ENCODE assay signal across 17 mouse cellular contexts in genomic region chr10:75053655-75054054, GRCm38 (mm10). TPM values are rescaled to one million over a fixed set of nuclear protein-coding genes. Genes with fewer than 3 reads are reported as not detected.
DNase-seq lines count a peak whose midpoint lies in the region; ATAC-seq lines count a peak whose summit lies in the region.
"Had no signal": no experiment of that assay in that cellular context is flagged by ENCODE, and none has a peak within 500 bp of the region (broad histone marks: within the 10 kb centered on the region; RNA-seq: fewer than 3 reads in every experiment).

No protein-coding gene starts in this region.

- no peak overlapping the region for H3K4me2 ChIP-seq in liver, embryonic 11.5 days
- no peak overlapping the region for H3K4me2 ChIP-seq in liver, embryonic 12.5 days
- H3K4me2 ChIP-seq in liver, embryonic 16.5 days (ENCODE audit: low read depth, low read length): no peak overlapping the region
- no peak overlapping the region for H3K4me2 ChIP-seq in midbrain, embryonic 15.5 days
- H3K4me2 ChIP-seq: embryonic facial prominence, embryonic 13.5 days; forebrain, embryonic 12.5 days; heart, embryonic 11.5 days; heart, embryonic 15.5 days had no signal

- no peaks in the 10 kb centered on the region for H3K27me3 ChIP-seq in liver, embryonic 11.5 days (replicated peaks; ENCODE audit: control insufficient read depth, insufficient read depth, low read length)
- H3K27me3 ChIP-seq in liver, embryonic 12.5 days (replicated peaks): peaks cover 18% of the 10 kb centered on the region
- no peaks in the 10 kb centered on the region for H3K27me3 ChIP-seq in liver, embryonic 16.5 days (ENCODE audit: control insufficient read depth, insufficient read depth, low read depth, low read length)
- H3K27me3 ChIP-seq in midbrain, embryonic 15.5 days (replicated peaks): no peaks in the 10 kb centered on the region
- H3K27me3 ChIP-seq: embryonic facial prominence, embryonic 13.5 days; forebrain, embryonic 12.5 days had no signal

- H3K9ac ChIP-seq in liver, embryonic 11.5 days (ENCODE audit: low read depth, low read length): no peak overlapping the region
- H3K9ac ChIP-seq in liver, embryonic 12.5 days: no peak overlapping the region
- H3K9ac ChIP-seq in liver, embryonic 16.5 days (ENCODE audit: low read depth, low read length): no peak overlapping the region
- no peak overlapping the region for H3K9ac ChIP-seq in midbrain, embryonic 15.5 days
- H3K9ac ChIP-seq: embryonic facial prominence, embryonic 13.5 days; forebrain, embryonic 12.5 days; heart, embryonic 15.5 days had no signal

- H3K36me3 ChIP-seq in liver, embryonic 11.5 days (ENCODE audit: control insufficient read depth, insufficient read depth, low read length): no peaks in the 10 kb centered on the region
- no peaks in the 10 kb centered on the region for H3K36me3 ChIP-seq in liver, embryonic 12.5 days
- H3K36me3 ChIP-seq in liver, embryonic 16.5 days (ENCODE audit: control insufficient read depth, insufficient read depth): no peaks in the 10 kb centered on the region
- no peaks in the 10 kb centered on the region for H3K36me3 ChIP-seq in midbrain, embryonic 15.5 days (replicated peaks)
- H3K36me3 ChIP-seq: forebrain, embryonic 12.5 days; heart, embryonic 15.5 days had no signal

- peak; percentile 62 for DNase-seq in kidney, adult 9 months
- DNase-seq in kidney, postnatal 10 days: no peak
- no peak for DNase-seq in liver, embryonic 11.5 days (ENCODE audit: low spot score)
- DNase-seq in urinary bladder, postnatal 36 days (ENCODE audit: low spot score in 2 of 2): no peak
- DNase-seq: cerebellum, adult 9-11 months; cerebellum, postnatal 36 days had no signal

- 74% methylated on average over 4 of the region's 4 CpGs for WGBS in liver, embryonic 11.5 days
- WGBS in liver, embryonic 12.5 days (ENCODE audit: insufficient replicate concordance): 64% methylated on average over 4 of the region's 4 CpGs
- 54% methylated on average over 4 of the region's 4 CpGs for WGBS in liver, embryonic 16.5 days (ENCODE audit: insufficient replicate concordance)
- 88% methylated on average over 4 of the region's 4 CpGs for whole genome bisulfite sequencing in midbrain, embryonic 15.5 days

- H3K27ac ChIP-seq in liver, embryonic 11.5 days (ENCODE audit: low read depth, low read length): no peak overlapping the region; the same call in 1 of the 2 replicates
- H3K27ac ChIP-seq in liver, embryonic 12.5 days: no peak overlapping the region; the same call in 1 of the 2 replicates
- no peak overlapping the region for H3K27ac ChIP-seq in liver, embryonic 16.5 days (ENCODE audit: low read length)
- no peak overlapping the region for H3K27ac ChIP-seq in midbrain, embryonic 15.5 days
- H3K27ac ChIP-seq: embryonic facial prominence, embryonic 13.5 days; forebrain, embryonic 12.5 days; heart, adult 2 months; heart, embryonic 15.5 days; hindbrain, embryonic 10.5 days had no signal

- peak; percentile 45 for ATAC-seq in liver, embryonic 11.5 days (replicated peaks; ENCODE audit: low FRiP score)
- ATAC-seq in liver, embryonic 12.5 days: peak; percentile 37; the same call in 1 of the 2 replicates
- ATAC-seq in liver, embryonic 16.5 days (ENCODE audit: low read depth): peak; percentile 76
- ATAC-seq in midbrain, embryonic 15.5 days (replicated peaks): no peak
- ATAC-seq: forebrain, embryonic 16.5 days had no signal

- H3K4me1 ChIP-seq in liver, embryonic 11.5 days (replicated peaks; ENCODE audit: control insufficient read depth, insufficient read depth, low read length): peaks cover 30% of the 10 kb centered on the region
- H3K4me1 ChIP-seq in liver, embryonic 12.5 days: peaks cover 40% of the 10 kb centered on the region
- peaks cover 11% of the 10 kb centered on the region for H3K4me1 ChIP-seq in liver, embryonic 16.5 days (ENCODE audit: control insufficient read depth, low read depth, low read length)
- H3K4me1 ChIP-seq in midbrain, embryonic 15.5 days: peaks cover 16% of the 10 kb centered on the region

- H3K9me3 ChIP-seq in liver, embryonic 11.5 days (ENCODE audit: control insufficient read depth, low read length): no peaks in the 10 kb centered on the region
- no peaks in the 10 kb centered on the region for H3K9me3 ChIP-seq in liver, embryonic 12.5 days (replicated peaks)
- no peaks in the 10 kb centered on the region for H3K9me3 ChIP-seq in liver, embryonic 16.5 days (replicated peaks; ENCODE audit: control insufficient read depth, low read length)
- H3K9me3 ChIP-seq in midbrain, embryonic 15.5 days: no peaks in the 10 kb centered on the region
- H3K9me3 ChIP-seq: embryonic facial prominence, embryonic 13.5 days; forebrain, embryonic 12.5 days; heart, embryonic 15.5 days; hindbrain, embryonic 10.5 days had no signal

- H3K4me3 ChIP-seq in liver, embryonic 11.5 days (ENCODE audit: low read depth, low read length): no peak overlapping the region
- H3K4me3 ChIP-seq in liver, embryonic 12.5 days: no peak overlapping the region
- H3K4me3 ChIP-seq in liver, embryonic 16.5 days (ENCODE audit: low read depth, low read length): no peak overlapping the region
- no peak overlapping the region for H3K4me3 ChIP-seq in midbrain, embryonic 15.5 days
- H3K4me3 ChIP-seq: embryonic facial prominence, embryonic 13.5 days; forebrain, embryonic 12.5 days; heart, adult 2 months; heart, embryonic 15.5 days; hindbrain, embryonic 10.5 days had no signal

RNA-seq across cellular contexts. Expression of gene Bcr, which starts 6.7 kb away (rescaled TPM):
- 4.2 and 6.8 TPM in 2 replicates for polyA plus RNA-seq in liver, embryonic 11.5 days (2014; fragmentation: Nextera tagmentation; extraction: Ambion mirVana)
- 2.2 and 2.4 TPM in 2 replicates for polyA plus RNA-seq in liver, embryonic 12.5 days (2016; fragmentation: Nextera tagmentation; extraction: Ambion mirVana)
- polyA plus RNA-seq in liver, embryonic 16.5 days (2015; fragmentation: Nextera tagmentation; extraction: Ambion mirVana): 1.8 and 2.0 TPM in 2 replicates
- polyA plus RNA-seq in midbrain, embryonic 15.5 days (2015; fragmentation: Nextera tagmentation; extraction: Ambion mirVana): 17.9 and 19.2 TPM in 2 replicates

RNA-seq across cellular contexts. Expression of gene Rab36, which starts 16.8 kb away (rescaled TPM):
- 6.5 and 7.8 TPM in 2 replicates for polyA plus RNA-seq in liver, embryonic 11.5 days (2014; fragmentation: Nextera tagmentation; extraction: Ambion mirVana)
- 3.4 and 4.1 TPM in 2 replicates for polyA plus RNA-seq in liver, embryonic 12.5 days (2016; fragmentation: Nextera tagmentation; extraction: Ambion mirVana)
- 1.5 TPM in 2 replicates for polyA plus RNA-seq in liver, embryonic 16.5 days (2015; fragmentation: Nextera tagmentation; extraction: Ambion mirVana)
- polyA plus RNA-seq in midbrain, embryonic 15.5 days (2015; fragmentation: Nextera tagmentation; extraction: Ambion mirVana): 22.2 and 23.2 TPM in 2 replicates

RNA-seq across cellular contexts. Expression of gene Rsph14, which starts 21.3 kb away (rescaled TPM):
- polyA plus RNA-seq in liver, embryonic 11.5 days (2014; fragmentation: Nextera tagmentation; extraction: Ambion mirVana): not detected in 2 replicates
- 0.08 TPM in 1 of 2 replicates, not detected in the other for polyA plus RNA-seq in liver, embryonic 12.5 days (2016; fragmentation: Nextera tagmentation; extraction: Ambion mirVana)
- not detected in 2 replicates for polyA plus RNA-seq in liver, embryonic 16.5 days (2015; fragmentation: Nextera tagmentation; extraction: Ambion mirVana)
- polyA plus RNA-seq in midbrain, embryonic 15.5 days (2015; fragmentation: Nextera tagmentation; extraction: Ambion mirVana): 0.54 and 1.5 TPM in 2 replicates
- polyA plus RNA-seq: adrenal gland, adult 2 months; embryonic facial prominence, embryonic 13.5 days; heart, embryonic 11.5 days; heart, embryonic 15.5 days had no signal
